Mouse (Mus musculus) heart, embryonic 14.5 days (tissue): ENCODE measurements around the gene Rab4a. TPM values are rescaled to one million over a fixed set of nuclear protein-coding genes. Genes with fewer than 3 reads are reported as not detected.

Source experiments
- ATAC-seq: fragments of 200-750 bp; cut with Nextera tagmentation; 2 replicates; pipeline ENCODE4 v1.8.0; 2017; ENCODE audit warnings: low read depth, moderate TSS enrichment; ENCODE audit not compliant: insufficient number of reproducible peaks, insufficient read depth, low FRiP score
- H3K27ac ChIP-seq, 2 experiments: fragments of 200-500 bp in 1 of 2; fragments of 300-500 bp in 1 of 2; sonication (generic) in 1 of 2; replicated peaks in 1 of 2; 2 replicates each; pipeline ENCODE4 v1.5.1; 2012 to 2014; ENCODE audit warnings: low read depth in 2 of 2, low read length in 2 of 2, control low read depth in 1 of 2, mild to moderate bottlenecking in 1 of 2, mixed read lengths in 1 of 2; ENCODE audit not compliant: control insufficient read depth in 1 of 2, insufficient read depth in 1 of 2
- H3K27me3 ChIP-seq: fragments of 300-500 bp; sonication (generic); 2 replicates; pipeline ENCODE4 v1.6.1; 2014; ENCODE audit warnings: mild to moderate bottlenecking, low read length, control low read depth; ENCODE audit not compliant: control insufficient read depth, insufficient read depth
- H3K36me3 ChIP-seq: fragments of 300-500 bp; sonication (generic); 2 replicates; pipeline ENCODE4 v1.6.1; 2014; ENCODE audit warnings: mild to moderate bottlenecking, control low read depth, low read length, mixed read lengths; ENCODE audit not compliant: control insufficient read depth, insufficient read depth
- H3K4me1 ChIP-seq, 2 experiments: fragments of 200-500 bp in 1 of 2; fragments of 300-500 bp in 1 of 2; sonication (generic) in 1 of 2; 2 replicates each; pipeline ENCODE4 v1.6.1; 2012 to 2014; ENCODE audit warnings: low read length in 2 of 2, control low read depth in 1 of 2, mixed read lengths in 1 of 2; ENCODE audit not compliant: control insufficient read depth in 2 of 2, insufficient read depth in 2 of 2
- H3K4me2 ChIP-seq: fragments of 300-500 bp; sonication (generic); 2 replicates; pipeline ENCODE4 v1.6.1; 2014; ENCODE audit warnings: mild to moderate bottlenecking, low read length
- H3K4me3 ChIP-seq, 2 experiments: fragments of 200-500 bp in 1 of 2; fragments of 300-500 bp in 1 of 2; sonication (generic) in 1 of 2; 2 replicates each; pipeline ENCODE4 v1.5.1; 2012 to 2014; ENCODE audit warnings: low read length in 2 of 2, mild to moderate bottlenecking in 2 of 2, control low read depth in 1 of 2, low read depth in 1 of 2, moderate library complexity in 1 of 2; ENCODE audit not compliant: control insufficient read depth in 1 of 2, insufficient read depth in 1 of 2
- H3K9ac ChIP-seq: fragments of 300-500 bp; sonication (generic); 2 replicates; pipeline ENCODE4 v1.6.1; 2014; ENCODE audit warnings: mild to moderate bottlenecking, low read length
- H3K9me3 ChIP-seq: fragments of 300-500 bp; sonication (generic); 2 replicates; pipeline ENCODE4 v1.6.1; 2016; ENCODE audit warnings: low read length, control low read depth; ENCODE audit not compliant: control insufficient read depth
- WGBS: fragments of 180-500 bp; shearing (Covaris S2); extraction: QIAGEN DNeasy Blood & Tissue Kit; methylation state at CpG from one replicate; pipeline ENCODE4 v1.1.7; 2014; 5-methylcytosine and 5-hydroxymethylcytosine counted together
- polyA plus RNA-seq: library from polyadenylated mRNA; unstranded; fragments of >200 nt; fragmentation: Nextera tagmentation; extraction: Ambion mirVana; gene quantifications from 2 replicates; pipeline ENCODE4 v1.2.1, GENCODE M21; 2014

Rab4a gene
- polyA plus RNA-seq, 1 experiment from 2014 or later, result 34.7 TPM

DNA sequence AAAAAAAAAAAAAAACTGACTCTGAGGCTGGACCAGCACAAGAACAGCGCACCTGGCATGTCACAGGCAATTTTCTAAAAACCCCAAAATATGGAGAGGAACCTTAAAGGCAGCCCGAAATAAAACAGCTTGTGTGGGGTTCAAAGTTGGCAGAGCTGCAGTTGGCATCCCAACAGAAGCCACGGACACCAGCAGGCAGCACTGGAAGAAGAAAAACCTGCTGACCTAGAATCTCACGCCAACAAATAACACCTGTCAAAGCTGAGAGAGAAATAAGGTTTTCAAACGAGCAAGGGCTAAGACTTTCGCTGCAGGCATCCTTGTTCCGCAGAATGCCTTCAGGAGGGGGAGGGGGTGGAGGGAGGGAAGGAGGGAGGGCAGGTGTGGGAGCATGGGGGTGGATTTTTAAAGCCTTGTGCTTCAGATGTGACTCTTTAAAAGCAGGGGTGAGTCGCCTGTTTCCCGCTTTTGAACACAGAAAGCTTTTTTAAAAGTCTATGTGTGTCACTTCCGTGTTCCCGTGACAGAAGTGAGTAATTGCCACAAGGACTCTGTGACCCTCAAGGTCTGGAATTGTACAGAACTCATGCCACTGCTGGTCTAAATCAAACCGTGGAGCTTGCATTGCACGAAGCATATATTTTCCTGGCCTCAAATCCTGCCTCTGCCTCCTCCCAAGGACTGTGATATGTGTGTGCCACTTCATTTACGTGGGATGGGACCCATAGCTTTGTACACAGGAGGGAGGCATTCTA lies 17.2 kb upstream of the Rab4a start:
- no peak overlapping the region for H3K4me2 ChIP-seq
- WGBS, result 54% methylated on average over 14 of the region's 14 CpGs
- no peaks in the 10 kb centered on the region for H3K36me3 ChIP-seq
- no peaks in the 10 kb centered on the region for H3K9me3 ChIP-seq
- no peak overlapping the region for H3K27ac ChIP-seq
- no peaks in the 10 kb centered on the region; the same call in 1 of the 2 replicates for H3K27me3 ChIP-seq
- no peak for ATAC-seq
- H3K4me3 ChIP-seq, result no peak overlapping the region
- H3K4me1 ChIP-seq, result peaks cover 0 to 3% of the 10 kb centered on the region in 2 experiments; a peak in 2 of 4 replicates
- H3K9ac ChIP-seq, result no peak overlapping the region

DNA sequence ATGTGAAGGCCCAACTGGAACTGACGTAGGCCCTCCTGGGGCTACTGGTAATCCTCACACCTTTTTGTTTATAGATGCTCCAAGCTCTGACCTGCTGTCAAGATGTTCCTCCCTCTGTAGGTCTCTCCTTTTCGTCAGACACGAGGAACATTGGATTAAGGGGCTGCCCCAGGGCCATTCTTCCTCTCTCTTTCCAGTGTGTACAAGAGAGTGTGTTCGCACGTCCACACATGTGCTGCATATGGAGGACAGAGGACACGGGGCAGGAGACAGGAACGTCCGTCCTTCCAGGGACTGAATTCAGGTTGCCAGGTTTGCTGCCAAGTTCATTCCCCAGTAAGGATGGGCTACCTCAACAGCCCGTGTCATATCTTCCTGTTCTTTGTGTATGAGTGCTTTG lies 16.3 kb upstream of the Rab4a start:
- no peak for ATAC-seq
- WGBS, result 66% methylated on average over 9 of the region's 9 CpGs
- Histone ChIP-seq H3K4me3 (no peak overlapping the region), H3K4me1 (peaks cover 0 to 3% of the 10 kb centered on the region in 2 experiments; a peak in 2 of 4 replicates), H3K27me3 (no peaks in the 10 kb centered on the region; the same call in 1 of the 2 replicates), H3K27ac (no peak overlapping the region), H3K9ac (no peak overlapping the region), H3K9me3 (no peaks in the 10 kb centered on the region), H3K4me2 (no peak overlapping the region), H3K36me3 (no peaks in the 10 kb centered on the region)

- peaks cover 0 to 3% of the 10 kb centered on the region in 2 experiments; a peak in 2 of 4 replicates for H3K4me1 ChIP-seq
- H3K27me3 ChIP-seq, result no peaks in the 10 kb centered on the region; the same call in 1 of the 2 replicates
- H3K9ac ChIP-seq, result no peak overlapping the region
- WGBS, result under 1% methylated on average over 4 of the region's 4 CpGs
- no peaks in the 10 kb centered on the region for H3K36me3 ChIP-seq
- H3K4me3 ChIP-seq, result no peak overlapping the region
- ATAC-seq, result no peak
- no peak overlapping the region for H3K4me2 ChIP-seq
- no peak overlapping the region for H3K27ac ChIP-seq
- H3K9me3 ChIP-seq, result no peaks in the 10 kb centered on the region
These were observed 15.8 kb upstream of the Rab4a start for GRCm38 (mm10) chr8:123789970-123790369.

- 74% methylated on average over 16 of the region's 16 CpGs for WGBS
- Histone ChIP-seq H3K4me2 (no peak overlapping the region), H3K27ac (no peak overlapping the region), H3K9ac (no peak overlapping the region), H3K9me3 (no peaks in the 10 kb centered on the region), H3K4me3 (no peak overlapping the region), H3K4me1 (peaks cover 0 to 3% of the 10 kb centered on the region in 2 experiments; a peak in 2 of 4 replicates), H3K36me3 (no peaks in the 10 kb centered on the region), H3K27me3 (no peaks in the 10 kb centered on the region; the same call in 1 of the 2 replicates)
- no peak for ATAC-seq
These were observed 14.5 kb upstream of the Rab4a start for GRCm38 (mm10) chr8:123791101-123791844.

DNA sequence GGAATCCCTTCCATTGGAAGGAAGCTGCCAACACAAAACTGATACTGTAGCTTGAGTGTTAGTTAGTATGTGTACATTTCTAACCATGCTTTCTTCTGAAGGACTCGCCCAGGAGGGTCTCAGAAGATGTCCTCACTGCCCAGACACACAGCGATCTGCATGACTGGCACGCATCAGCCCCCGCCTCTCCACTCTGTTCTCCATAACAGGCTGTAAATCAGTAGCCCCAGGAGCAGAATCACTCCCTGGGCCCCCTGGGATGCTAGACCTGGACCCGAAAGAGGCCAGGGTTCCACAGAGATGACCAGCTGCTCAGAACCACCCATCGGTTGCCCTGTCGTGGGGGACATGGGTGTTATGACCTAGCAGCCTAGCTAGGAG lies 13.9 kb upstream of the Rab4a start:
- Histone ChIP-seq H3K4me1 (peaks cover 0 to 3% of the 10 kb centered on the region in 2 experiments; a peak in 2 of 4 replicates), H3K36me3 (no peaks in the 10 kb centered on the region), H3K27ac (no peak overlapping the region), H3K9ac (no peak overlapping the region), H3K9me3 (no peaks in the 10 kb centered on the region), H3K4me3 (no peak overlapping the region), H3K4me2 (no peak overlapping the region), H3K27me3 (no peaks in the 10 kb centered on the region; the same call in 1 of the 2 replicates)
- WGBS, result 80% methylated on average over 7 of the region's 7 CpGs
- no peak for ATAC-seq

DNA sequence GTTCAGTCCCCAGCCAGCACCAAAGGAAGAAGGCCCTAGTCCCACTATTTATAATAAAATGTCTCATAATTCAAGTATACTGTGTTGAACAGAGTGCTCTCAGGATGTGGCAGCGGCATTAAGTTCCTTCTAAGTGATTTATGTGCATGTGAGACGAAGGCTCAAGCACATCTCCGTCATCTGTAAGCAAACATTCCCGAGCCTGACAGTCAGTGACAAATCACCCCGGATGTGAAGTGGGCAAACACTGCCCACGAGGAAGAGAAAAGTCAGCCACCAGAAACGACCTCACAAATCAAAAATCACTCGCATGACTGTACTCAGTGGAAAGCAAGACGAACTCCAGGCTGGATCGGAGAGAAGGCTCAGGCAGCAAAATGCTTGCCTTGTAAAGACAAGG lies 11.9 kb upstream of the Rab4a start:
- no peak overlapping the region for H3K27ac ChIP-seq
- no peaks in the 10 kb centered on the region for H3K9me3 ChIP-seq
- H3K27me3 ChIP-seq, result no peaks in the 10 kb centered on the region; the same call in 1 of the 2 replicates
- H3K4me3 ChIP-seq, result no peak overlapping the region
- H3K4me1 ChIP-seq, result no peaks in the 10 kb centered on the region
- H3K36me3 ChIP-seq, result no peaks in the 10 kb centered on the region
- no peak overlapping the region for H3K4me2 ChIP-seq
- WGBS, result 56% methylated on average over 10 of the region's 10 CpGs
- no peak for ATAC-seq
- no peak overlapping the region for H3K9ac ChIP-seq

DNA sequence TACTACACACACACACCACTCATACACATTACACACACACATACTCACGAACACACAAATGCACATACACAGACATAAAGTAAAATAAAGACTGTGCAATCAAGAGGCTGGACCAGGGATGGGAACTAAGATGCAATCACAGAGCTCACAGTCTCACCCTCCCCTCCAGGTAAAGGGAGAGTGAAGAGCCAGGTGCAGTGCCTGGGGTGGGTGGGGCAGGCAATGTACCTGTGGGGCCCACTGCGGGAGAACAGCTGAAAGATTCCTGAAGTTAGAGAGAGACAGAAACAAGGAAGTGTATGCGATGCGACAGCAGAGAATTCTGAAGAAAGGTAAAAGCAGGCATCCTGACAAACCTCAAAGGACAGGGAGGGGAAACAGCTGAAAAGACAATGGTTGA lies 11.0 kb upstream of the Rab4a start:
- WGBS, result 65% methylated on average over 4 of the region's 4 CpGs
- ATAC-seq, result no peak

More for the DNA sequence above, 11.0 kb upstream of the Rab4a start:
- H3K4me1 ChIP-seq, result no peaks in the 10 kb centered on the region
- no peak overlapping the region for H3K4me3 ChIP-seq
- no peaks in the 10 kb centered on the region for H3K36me3 ChIP-seq
- no peak overlapping the region for H3K27ac ChIP-seq
- H3K9ac ChIP-seq, result no peak overlapping the region
- H3K27me3 ChIP-seq, result no peaks in the 10 kb centered on the region; the same call in 1 of the 2 replicates
- no peak overlapping the region for H3K4me2 ChIP-seq
- no peaks in the 10 kb centered on the region for H3K9me3 ChIP-seq
